Mouse (Mus musculus) liver, embryonic 16.5 days (tissue): ENCODE data around the gene Tmem53. TPM values are rescaled to one million over a fixed set of nuclear protein-coding genes. Genes with fewer than 3 reads are reported as not detected.
"Not testable (repeated sequence)": the region's sequence is repeated elsewhere in the genome, so short reads cannot be mapped to it uniquely, and the experiment has no call there.

ENCODE experiments used
- ATAC-seq: fragments of 200-750 bp; cut with Nextera tagmentation; 2 replicates; pipeline ENCODE4 v1.8.0; 2017; ENCODE audit warnings: low read depth, mild to moderate bottlenecking, moderate number of reproducible peaks, moderate library complexity
- H3K27ac ChIP-seq: fragments of 300-500 bp; sonication (generic); 2 replicates; pipeline ENCODE4 v1.5.1; 2014; ENCODE audit warnings: mild to moderate bottlenecking, low read length
- H3K27me3 ChIP-seq: fragments of 300-500 bp; sonication (generic); 2 replicates; pipeline ENCODE4 v1.6.1; 2014; ENCODE audit warnings: low read depth, low read length, mixed read lengths; ENCODE audit not compliant: control insufficient read depth, insufficient read depth
- H3K36me3 ChIP-seq: fragments of 300-500 bp; sonication (generic); 2 replicates; pipeline ENCODE4 v1.6.1; 2014; ENCODE audit warnings: mild to moderate bottlenecking; ENCODE audit not compliant: control insufficient read depth, insufficient read depth
- H3K4me1 ChIP-seq: fragments of 300-500 bp; sonication (generic); 2 replicates; pipeline ENCODE4 v1.6.1; 2014; ENCODE audit warnings: low read depth, low read length, mixed read lengths; ENCODE audit not compliant: control insufficient read depth
- H3K4me2 ChIP-seq: fragments of 300-500 bp; sonication (generic); 2 replicates; pipeline ENCODE4 v1.6.1; 2014; ENCODE audit warnings: low read depth, low read length, mixed read lengths
- H3K4me3 ChIP-seq: fragments of 300-500 bp; sonication (generic); 2 replicates; pipeline ENCODE4 v1.5.1; 2014; ENCODE audit warnings: low read depth, mild to moderate bottlenecking, low read length
- H3K9ac ChIP-seq: fragments of 300-500 bp; sonication (generic); 2 replicates; pipeline ENCODE4 v1.6.1; 2014; ENCODE audit warnings: low read depth, low read length
- H3K9me3 ChIP-seq: fragments of 300-500 bp; sonication (generic); replicated peaks from 2 replicates; pipeline ENCODE4 v1.6.1; 2016; ENCODE audit warnings: low read length; ENCODE audit not compliant: control insufficient read depth
- whole genome bisulfite sequencing: fragments of 180-500 bp; shearing (Covaris S2); extraction: QIAGEN DNeasy Blood & Tissue Kit; methylation state at CpG from one replicate; pipeline ENCODE4 v1.1.7; 2014; ENCODE audit not compliant: insufficient replicate concordance; 5-methylcytosine and 5-hydroxymethylcytosine counted together
- polyA plus RNA-seq: library from polyadenylated mRNA; unstranded; fragments of >200 nt; fragmentation: Nextera tagmentation; extraction: Ambion mirVana; gene quantifications from 2 replicates; pipeline ENCODE4 v1.2.1, GENCODE M21; 2015

Gene Tmem53
- polyA plus RNA-seq, 1 experiment from 2014 or later: 10.9 TPM

- H3K4me2 ChIP-seq, H3K36me3 ChIP-seq, H3K4me3 ChIP-seq, H3K27me3 ChIP-seq, H3K27ac ChIP-seq, ATAC-seq, H3K4me1 ChIP-seq, H3K9me3 ChIP-seq, H3K9ac ChIP-seq: not testable (repeated sequence)
- WGBS: 50% methylated on average over 6 of the region's 6 CpGs
Measured at GRCm38 (mm10) chr4:117259909-117260308, 8.2 kb downstream of the Tmem53 start.

DNA sequence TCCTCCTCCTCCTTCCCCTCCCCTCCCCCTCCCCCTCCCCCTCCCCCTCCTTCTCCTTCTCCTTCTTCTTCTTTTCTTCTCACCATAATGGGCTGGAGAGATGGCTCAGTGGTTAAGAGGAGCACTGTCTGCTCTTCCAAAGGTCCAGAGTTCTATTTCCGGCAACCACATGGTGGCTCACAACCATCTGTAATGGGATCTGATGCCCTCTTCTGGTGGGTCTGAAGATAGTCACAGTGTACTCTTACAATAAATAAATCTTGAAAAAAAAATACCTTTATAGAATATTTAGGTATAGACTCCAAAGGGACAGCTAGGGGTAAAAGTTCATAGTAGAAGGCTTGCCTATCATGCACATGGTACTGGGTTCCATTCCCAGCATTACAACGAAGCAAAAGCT is 9.5 kb downstream of the Tmem53 start:
- WGBS: 64% methylated on average over 2 of the region's 2 CpGs

GRCm38 (mm10) chr4:117262101-117262913 is 10.6 kb downstream of the Tmem53 start:
- Histone ChIP-seq H3K9me3 (no peaks in the 10 kb centered on the region), H3K4me2 (no peak overlapping the region), H3K4me1 (no peaks in the 10 kb centered on the region), H3K27ac (no peak overlapping the region), H3K4me3 (no peak overlapping the region), H3K9ac (no peak overlapping the region), H3K27me3 (no peaks in the 10 kb centered on the region), H3K36me3 (no peaks in the 10 kb centered on the region)
- ATAC-seq: no peak
- 56% methylated on average over 13 of the region's 13 CpGs for WGBS

More for the DNA sequence above, 9.5 kb downstream of the Tmem53 start:
- Histone ChIP-seq H3K9ac (no peak overlapping the region), H3K9me3 (no peaks in the 10 kb centered on the region), H3K4me1 (no peaks in the 10 kb centered on the region), H3K4me3 (no peak overlapping the region), H3K4me2 (no peak overlapping the region), H3K36me3 (no peaks in the 10 kb centered on the region), H3K27ac (no peak overlapping the region), H3K27me3 (no peaks in the 10 kb centered on the region)
- no peak for ATAC-seq

DNA sequence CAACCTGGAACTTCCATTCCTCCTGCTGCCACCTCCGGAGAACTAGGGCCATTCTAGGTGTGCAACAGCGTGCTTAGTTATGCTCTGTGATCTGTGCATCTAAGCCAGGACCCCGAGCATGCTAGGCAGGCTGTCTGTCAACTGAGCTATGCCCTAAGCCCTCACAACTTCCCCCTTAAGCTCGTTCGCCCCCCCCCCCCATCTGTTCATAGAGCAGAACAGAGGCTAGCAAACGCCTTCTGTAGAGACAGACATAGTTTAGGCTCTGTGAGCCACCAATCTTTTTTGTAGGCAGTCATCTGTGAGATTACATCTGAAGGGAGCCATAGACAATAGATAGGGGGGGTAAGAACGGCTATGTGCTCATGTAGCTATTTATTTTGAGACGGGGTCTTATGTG is 11.2 kb downstream of the Tmem53 start:
- H3K9ac ChIP-seq: no peak overlapping the region
- no peak overlapping the region for H3K4me3 ChIP-seq

DNA sequence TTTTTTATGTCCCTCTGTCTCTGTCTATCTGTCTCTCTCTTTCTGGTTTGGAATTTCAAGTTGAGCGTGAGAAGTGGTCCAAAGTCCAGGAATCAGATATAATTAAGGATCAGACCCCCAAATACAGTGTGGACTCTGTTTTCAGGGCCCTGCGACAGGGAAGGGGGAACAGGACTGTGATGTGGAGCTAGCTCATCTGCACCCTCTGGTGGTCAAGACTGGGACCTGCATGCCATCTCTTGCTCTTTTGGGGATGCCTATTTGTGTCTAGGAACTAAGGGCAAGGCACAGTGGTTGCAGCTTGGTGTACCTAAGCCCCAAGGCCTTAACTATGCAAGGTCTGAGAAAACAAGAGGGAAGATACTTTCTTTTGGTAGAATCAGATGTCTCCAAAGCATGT is 15.5 kb downstream of the Tmem53 start:
- Histone ChIP-seq H3K4me1 (no peaks in the 10 kb centered on the region), H3K9me3 (no peaks in the 10 kb centered on the region), H3K36me3 (peaks cover 3% of the 10 kb centered on the region), H3K27ac (no peak overlapping the region), H3K4me3 (no peak overlapping the region), H3K27me3 (no peaks in the 10 kb centered on the region), H3K4me2 (no peak overlapping the region), H3K9ac (no peak overlapping the region)
- peak; percentile 39; the same call in 1 of the 2 replicates for ATAC-seq
- WGBS: 0% methylated on average over 2 of the region's 2 CpGs

More for the DNA sequence above, 11.2 kb downstream of the Tmem53 start:
- H3K4me1 ChIP-seq: no peaks in the 10 kb centered on the region
- no peaks in the 10 kb centered on the region for H3K27me3 ChIP-seq
- ATAC-seq: no peak
- no peak overlapping the region for H3K4me2 ChIP-seq
- WGBS: 45% methylated on average over 8 of the region's 8 CpGs
- H3K36me3 ChIP-seq: no peaks in the 10 kb centered on the region
- no peak overlapping the region for H3K27ac ChIP-seq
- no peaks in the 10 kb centered on the region for H3K9me3 ChIP-seq

DNA sequence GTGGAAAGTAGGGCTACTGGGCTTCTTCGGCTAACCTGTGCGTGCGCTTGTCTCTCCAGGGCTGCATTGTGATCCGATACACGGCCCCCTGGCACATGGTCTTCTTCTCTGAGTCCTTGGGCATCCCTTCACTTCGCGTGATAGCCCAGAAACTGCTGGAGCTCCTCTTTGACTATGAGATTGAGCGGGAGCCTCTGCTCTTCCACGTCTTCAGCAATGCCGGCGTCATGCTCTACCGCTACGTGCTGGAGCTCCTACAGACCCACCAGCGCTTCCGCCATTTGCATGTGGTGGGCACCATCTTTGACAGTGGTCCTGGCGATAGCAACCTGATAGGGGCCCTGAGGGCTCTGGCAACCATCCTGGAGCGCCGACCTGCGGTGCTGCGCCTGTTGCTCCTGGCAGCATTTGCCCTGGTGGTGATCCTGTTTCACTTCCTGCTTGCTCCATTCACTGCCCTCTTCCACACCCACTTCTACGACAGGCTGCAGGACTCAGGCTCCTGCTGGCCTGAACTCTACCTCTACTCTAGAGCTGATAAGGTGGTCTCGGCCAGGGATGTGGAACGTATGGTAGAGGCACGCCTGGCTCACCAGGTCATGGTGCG is 16.2 kb downstream of the Tmem53 start:
- H3K4me2 ChIP-seq: no peak overlapping the region
- 81% methylated on average over 25 of the region's 25 CpGs for WGBS
- no peak overlapping the region for H3K9ac ChIP-seq
- H3K27ac ChIP-seq: no peak overlapping the region
- no peak overlapping the region for H3K4me3 ChIP-seq
- H3K4me1 ChIP-seq: no peaks in the 10 kb centered on the region
- no peaks in the 10 kb centered on the region for H3K27me3 ChIP-seq
- no peaks in the 10 kb centered on the region for H3K9me3 ChIP-seq
- ATAC-seq: no peak
- H3K36me3 ChIP-seq: peaks cover 10% of the 10 kb centered on the region

DNA sequence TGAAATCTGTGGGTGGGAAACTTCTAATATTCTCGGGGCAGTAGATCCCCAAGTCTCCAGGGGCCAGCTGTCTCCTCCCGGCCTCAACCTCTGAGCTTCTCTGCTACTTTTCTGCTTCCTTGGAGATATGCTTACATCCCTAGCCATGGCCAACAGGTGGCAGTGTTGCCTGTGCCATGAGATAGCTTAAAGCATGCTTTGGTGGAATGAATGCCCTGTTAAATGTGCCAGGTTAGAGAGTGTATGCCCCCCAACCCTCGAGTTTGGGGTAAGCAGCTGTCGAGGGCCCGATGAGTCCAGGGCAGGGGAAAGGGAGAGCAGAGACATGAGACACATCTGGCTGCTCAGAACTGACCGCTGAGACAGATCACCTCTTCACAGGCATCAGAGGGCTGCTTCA is 18.5 kb downstream of the Tmem53 start:
- peaks cover 28% of the 10 kb centered on the region for H3K36me3 ChIP-seq
- 12% methylated on average over 6 of the region's 6 CpGs for whole genome bisulfite sequencing
- H3K27ac ChIP-seq: no peak overlapping the region
- H3K4me3 ChIP-seq: no peak overlapping the region
- H3K4me1 ChIP-seq: no peaks in the 10 kb centered on the region
- H3K4me2 ChIP-seq: no peak overlapping the region
- H3K9me3 ChIP-seq: no peaks in the 10 kb centered on the region
- H3K9ac ChIP-seq: no peak overlapping the region
- H3K27me3 ChIP-seq: no peaks in the 10 kb centered on the region
- ATAC-seq: peak; percentile 40; the same call in 1 of the 2 replicates

DNA sequence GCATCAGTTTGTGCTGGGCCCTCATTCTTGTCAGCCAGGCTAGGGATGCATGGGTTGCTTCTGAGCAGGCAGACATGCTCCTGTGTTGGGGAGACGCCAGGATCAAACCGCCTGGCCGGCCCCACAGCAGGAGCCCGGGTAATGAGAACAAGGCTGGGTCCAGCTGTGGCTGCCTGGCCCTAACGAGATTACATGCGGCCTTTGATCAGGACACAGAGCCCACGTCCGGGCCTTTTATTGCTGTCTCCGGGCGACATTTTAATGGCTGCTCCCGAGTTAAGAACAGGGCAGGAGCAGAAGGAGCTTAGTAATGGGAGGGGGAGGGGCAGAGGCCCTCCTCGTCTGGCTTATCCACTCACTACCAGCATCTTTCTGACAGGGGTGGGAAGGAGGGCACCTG is 20.7 kb downstream of the Tmem53 start:
- no peak overlapping the region for H3K4me2 ChIP-seq
- H3K9ac ChIP-seq: no peak overlapping the region
- H3K27ac ChIP-seq: no peak overlapping the region
- H3K27me3 ChIP-seq: no peaks in the 10 kb centered on the region
- H3K4me1 ChIP-seq: no peaks in the 10 kb centered on the region
- H3K9me3 ChIP-seq: no peaks in the 10 kb centered on the region
- WGBS: 69% methylated on average over 12 of the region's 12 CpGs
- ATAC-seq: no peak
- H3K4me3 ChIP-seq: no peak overlapping the region
- H3K36me3 ChIP-seq: peaks cover 44% of the 10 kb centered on the region

- H3K27me3 ChIP-seq: no peaks in the 10 kb centered on the region
- no peaks in the 10 kb centered on the region for H3K9me3 ChIP-seq
- peaks cover 50% of the 10 kb centered on the region for H3K36me3 ChIP-seq
- WGBS: 82% methylated on average over 4 of the region's 4 CpGs
- H3K9ac ChIP-seq: no peak overlapping the region
- no peak overlapping the region for H3K27ac ChIP-seq
- ATAC-seq: no peak
- no peak overlapping the region for H3K4me3 ChIP-seq
- H3K4me2 ChIP-seq: no peak overlapping the region
- H3K4me1 ChIP-seq: no peaks in the 10 kb centered on the region
Measured at GRCm38 (mm10) chr4:117274720-117275119, 23.0 kb downstream of the Tmem53 start.
